Mouse (Mus musculus) testis, postnatal 14 days (tissue): ENCODE results near the gene Igsf21.

Source experiments
- DNase-seq: peaks from one replicate; pipeline ENCODE4 v3.0.0; 2021; ENCODE audit warnings: low spot score

Igsf21 gene

DNA sequence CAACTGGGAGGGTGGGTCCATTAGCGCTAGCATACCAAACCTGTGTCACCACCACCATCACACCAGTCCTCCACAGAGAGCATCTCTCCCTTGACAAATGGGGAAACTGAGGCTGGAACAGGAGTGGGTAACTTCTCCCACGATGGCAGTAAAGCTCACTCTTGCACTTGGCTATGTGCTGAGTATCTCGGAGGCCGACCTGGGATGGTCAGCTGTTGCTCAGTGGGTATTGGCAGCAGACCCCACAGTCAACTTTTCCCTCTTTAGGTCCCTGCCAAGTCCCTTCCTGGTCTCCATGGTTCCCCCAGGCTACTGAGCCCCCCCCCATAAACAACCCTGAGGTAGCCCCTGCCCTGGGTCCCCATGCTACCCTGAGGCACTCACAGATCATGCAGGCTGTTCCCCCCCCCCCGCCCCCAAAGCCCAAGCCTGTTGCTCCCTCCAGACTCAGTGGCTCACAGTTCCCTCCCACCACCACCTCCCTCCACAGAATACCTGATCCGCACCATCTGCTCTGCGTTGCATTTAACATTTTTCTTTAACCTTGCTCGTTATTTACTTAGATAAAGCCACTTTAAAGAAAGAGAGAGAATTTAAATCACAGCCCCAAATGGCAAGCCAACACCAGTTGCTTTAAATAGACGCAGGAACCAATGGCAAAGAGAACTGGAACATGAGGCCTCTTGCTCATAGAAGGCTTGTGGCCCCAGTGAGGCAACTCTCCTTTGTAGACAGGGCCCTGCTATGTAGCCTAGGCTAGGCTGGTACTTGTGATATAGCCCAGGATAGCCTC is 11.0 kb downstream of the Igsf21 start:
- DNase-seq, result no peak

DNA sequence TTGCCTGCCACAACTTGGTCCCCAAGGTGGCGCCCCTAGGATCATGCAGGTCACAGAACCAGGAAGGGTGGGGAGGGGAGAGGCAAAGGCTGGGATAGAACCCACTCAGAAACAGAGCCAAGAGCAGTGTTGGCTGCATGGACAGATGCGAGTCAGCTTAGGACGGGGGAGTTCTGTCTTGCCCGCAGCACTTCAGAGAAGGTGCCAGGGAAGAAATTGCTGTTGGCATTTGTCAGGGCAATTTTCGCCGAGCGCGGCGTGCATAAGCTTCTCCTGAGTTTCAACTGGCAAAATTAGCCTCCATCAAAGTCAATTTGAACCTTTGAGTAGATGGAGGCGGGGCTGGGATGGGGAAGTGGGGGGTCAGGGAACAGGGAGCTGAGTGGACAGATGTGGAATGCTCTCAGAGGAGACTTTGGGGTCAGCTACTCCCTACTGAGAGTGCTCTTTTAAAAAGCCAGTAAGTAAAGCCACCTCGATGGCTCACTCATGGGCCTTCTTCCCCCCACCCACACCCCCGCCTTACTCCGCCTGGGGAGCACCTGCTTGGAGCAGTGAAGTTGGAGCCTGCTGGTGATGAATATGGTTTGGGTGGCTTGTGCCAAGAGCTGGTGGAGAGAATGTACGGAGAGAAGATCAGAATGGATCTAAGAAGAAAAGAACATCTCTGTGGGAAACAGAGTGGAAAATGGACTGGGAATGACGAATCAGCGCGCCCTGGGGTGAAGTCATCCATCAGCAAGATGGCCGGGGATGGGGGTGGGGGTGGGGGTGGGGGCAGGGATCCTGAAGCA is 12.0 kb downstream of the Igsf21 start:
- DNase-seq, result no peak

DNA sequence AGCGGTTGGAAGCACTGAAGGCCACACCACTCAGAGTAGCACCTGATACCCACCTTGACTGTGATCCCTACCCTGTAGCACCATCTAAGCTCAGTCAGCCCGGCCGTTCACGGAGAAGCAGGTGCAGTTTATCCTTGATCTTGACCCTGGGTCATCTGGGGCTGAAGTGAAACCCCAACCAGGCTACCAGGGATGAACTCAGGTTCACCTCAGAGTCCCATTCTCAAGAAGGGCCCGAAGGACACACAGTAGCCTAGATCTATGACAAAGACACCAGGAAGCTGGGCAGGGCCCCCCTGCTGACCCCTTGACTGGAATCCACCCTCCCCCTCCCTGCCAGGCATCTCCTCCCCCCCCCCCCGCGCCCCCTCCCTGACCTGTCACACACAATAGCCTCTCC is 18.7 kb downstream of the Igsf21 start:
- no peak for DNase-seq

DNA sequence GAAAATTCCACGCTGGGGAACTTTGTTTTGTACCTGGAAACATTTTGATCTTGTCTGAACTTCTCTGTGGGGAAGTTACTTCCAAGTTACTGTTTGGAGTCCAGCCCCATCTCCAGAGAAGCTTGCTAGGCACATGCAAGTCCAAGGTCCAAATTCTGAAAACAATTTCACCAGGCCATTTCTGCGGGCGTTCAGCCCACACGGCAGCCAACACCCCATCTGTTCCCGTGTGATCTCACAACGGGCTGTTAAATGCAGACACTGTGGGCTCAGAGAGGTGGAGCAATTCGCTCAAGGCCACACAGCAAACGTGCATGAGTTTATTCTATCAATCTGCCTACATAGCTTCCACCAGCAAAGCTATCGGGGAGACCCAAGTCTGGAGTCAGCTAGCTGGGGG is 21.4 kb downstream of the Igsf21 start:
- DNase-seq, result no peak

DNA sequence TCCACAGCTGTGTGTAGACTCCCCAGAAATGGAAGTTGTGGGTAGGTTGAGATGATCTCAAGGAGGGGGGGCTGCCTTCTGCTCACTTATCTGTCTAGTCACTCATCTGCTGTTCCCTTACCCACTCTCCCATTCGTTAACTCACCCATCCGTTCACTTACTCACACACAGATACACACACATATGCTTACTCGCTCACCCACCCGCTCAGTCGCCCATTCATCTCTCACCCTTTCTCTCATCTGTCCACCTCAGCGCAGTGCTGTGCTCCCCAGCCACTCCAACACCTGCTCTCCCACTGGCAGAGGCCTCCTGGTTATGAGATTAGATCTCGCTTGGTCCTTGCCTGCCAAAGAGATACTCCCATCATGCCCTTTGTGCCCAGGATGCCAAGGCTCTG is 22.1 kb downstream of the Igsf21 start:
- no peak for DNase-seq

DNA sequence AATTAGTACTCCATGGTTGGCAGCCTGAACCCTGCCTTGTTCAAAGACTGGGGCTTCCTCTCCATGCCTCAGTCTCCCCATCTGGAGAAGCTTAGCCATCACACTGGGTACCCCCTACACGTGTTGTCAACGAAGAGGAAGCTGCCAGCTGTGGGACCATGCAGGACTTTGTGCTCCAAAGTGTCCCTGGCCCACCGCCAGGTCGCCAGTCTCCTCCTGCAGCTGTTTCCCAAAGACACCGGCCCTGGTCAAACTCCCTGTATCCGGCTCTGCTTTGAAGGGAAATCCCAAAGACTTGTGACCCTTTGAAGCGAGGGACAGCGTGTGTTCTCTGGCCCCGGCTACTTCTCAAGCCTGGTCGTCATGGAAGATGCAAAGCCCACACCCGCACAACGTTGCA is 23.5 kb downstream of the Igsf21 start:
- no peak for DNase-seq

DNA sequence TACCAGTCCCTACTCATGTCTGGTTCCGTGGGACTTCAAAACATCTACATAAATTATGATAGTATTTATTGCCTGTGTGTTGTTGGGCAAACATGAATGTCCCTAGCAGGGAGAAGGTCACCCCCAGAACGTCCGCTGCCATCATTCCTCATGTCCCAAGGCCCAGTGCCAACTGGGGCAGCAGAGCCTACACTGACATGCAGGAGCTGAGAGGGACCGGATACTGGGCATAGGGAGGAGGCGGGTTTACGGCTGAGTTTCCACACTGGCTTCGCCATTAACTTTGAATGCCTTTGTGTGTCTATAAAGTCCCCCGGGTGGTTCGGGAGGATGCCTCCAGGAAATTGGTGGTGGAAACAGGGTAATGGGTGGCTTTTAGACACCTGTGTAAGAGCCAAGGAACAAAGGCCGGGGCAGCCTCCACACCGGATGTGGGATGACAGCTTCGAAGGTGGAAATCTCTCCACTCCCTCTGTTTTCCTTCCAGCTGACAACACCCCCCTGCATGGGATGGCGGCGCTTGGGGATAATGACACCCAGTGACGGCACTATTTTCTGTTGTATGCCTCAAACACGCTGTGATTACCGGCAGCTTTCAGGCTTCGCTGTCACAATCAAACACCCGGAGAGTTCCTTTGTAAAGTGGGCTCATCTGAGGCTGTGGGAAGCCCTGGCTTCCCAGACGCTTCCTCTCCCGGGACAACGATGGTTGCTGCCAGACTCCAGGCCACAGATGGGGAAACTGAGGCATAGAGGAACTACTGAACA is 26.1 kb downstream of the Igsf21 start:
- DNase-seq, result no peak

DNA sequence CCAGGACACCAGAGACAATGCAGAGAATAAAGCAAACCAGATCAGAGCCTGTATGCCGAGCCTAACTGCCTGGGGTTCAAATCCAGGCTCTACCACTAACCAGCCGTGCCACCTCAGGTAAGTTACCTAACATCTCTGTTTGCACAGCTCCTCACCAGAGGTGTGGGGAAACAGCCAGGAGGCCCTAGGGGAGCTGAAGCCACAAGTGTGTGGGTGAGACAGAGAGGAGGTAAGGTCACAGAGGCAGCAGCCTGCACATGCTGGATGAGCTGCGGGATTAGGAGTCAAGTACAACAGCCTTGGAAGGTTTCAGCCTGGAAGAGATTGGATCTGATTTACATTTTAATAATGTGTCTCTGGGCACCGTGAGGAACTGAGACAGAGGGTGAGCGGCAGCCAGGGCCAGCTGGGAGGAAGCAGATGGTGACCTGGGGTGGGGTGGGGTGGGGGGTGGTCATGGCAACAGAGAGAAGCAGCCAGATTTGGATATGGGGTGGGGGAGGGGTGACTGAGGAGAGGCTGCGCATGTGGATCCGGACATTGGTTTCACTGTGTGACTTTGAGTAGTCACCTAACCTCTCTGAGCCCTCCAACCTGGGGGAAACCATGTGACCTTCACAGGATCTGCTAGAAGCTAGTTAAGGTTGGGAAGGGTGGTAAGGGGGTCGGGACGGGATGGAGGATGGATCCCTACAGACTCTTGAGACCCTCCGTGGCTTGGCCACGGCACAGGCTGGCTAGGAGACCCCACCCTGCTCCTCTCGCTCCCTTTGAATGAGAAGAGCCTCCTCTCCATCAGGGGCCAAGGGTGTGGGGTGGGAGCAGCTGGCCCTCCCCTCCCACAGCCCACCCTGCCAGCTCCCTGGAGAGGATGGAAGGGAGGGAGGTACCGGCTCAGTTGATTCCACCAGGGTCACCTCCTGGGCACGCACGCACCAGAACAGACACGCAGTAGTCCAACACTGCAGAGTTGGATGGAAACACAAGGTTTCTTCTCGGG is 27.4 kb downstream of the Igsf21 start:
- DNase-seq, result no peak

DNA sequence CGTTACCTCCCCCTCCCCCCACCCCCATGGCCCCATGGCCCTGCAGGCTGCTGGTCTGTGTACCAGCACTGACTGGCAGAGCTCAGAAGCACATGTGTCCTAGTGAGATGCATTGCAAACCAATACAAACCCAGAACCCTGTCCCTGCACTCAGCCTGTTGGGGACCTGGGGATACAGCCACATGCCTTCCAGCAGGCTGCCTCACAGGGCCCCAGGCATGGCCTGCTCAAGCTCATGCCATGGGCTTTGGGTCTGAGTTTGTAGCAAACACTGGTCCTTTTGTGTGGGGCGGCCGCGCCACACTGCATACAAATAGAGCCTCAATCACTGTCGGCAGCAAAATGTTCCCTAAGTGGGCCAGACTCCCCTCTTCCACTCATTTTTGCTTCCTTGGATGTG is 28.2 kb downstream of the Igsf21 start:
- no peak for DNase-seq

DNA sequence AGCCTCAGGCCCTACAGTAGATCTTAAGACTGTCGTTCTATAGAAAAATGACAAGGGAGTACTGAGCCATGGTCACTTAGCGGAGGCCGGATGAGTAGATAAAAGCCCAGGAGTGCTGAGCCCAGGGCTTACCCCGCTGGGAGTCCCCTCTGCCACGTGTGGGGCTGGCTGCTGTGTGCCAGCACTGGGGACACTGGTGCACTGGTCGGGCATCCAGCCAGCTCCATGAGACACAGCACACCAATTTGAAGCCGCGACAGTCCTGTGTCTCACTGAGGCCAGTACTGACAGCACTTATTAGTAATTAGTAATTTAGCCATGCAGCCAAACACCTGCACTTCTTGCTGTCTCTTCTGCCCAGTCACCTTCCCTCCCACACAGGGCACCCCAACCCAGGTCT is 28.6 kb downstream of the Igsf21 start:
- no peak for DNase-seq

DNA sequence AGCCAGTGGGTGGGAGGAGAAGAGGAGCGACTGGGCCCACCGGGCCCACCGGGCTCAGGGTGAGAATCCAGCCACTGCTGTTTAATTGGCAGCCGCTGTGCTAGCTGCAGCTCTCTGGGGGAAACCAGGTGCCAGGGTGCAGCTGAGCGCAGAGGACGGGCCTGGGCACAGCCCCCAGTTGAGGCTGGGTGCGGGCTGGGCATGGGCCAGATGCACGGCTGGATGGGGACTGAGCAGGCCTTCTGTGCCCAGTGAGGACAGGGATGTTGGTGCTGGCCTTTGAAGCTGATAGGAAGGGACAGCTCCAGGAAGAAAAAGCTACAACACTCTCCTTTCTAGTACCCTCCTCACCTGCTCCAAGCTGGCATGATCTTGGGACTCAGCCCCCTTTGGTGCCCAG is 30.5 kb downstream of the Igsf21 start:
- DNase-seq, result no peak

DNA sequence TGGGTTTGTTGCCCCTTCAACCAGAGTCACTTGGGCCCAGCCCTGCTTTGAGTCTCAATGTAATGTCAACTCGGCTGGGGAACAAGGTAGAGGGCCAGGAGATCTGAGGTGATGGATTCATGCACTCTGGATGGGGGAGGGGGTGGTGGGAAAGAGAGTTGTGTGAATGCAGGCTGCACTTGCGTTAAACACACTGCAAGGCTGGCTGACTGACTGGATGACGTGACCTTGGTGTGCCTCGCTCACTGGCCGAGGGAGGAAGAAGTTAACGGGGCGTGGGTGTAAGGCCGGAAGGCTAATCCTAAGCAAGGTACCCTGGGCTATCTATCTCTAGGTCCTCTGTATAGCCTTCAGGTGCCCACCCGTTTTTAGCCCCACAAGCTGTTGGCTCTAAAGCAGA is 31.4 kb downstream of the Igsf21 start:
- no peak for DNase-seq

DNA sequence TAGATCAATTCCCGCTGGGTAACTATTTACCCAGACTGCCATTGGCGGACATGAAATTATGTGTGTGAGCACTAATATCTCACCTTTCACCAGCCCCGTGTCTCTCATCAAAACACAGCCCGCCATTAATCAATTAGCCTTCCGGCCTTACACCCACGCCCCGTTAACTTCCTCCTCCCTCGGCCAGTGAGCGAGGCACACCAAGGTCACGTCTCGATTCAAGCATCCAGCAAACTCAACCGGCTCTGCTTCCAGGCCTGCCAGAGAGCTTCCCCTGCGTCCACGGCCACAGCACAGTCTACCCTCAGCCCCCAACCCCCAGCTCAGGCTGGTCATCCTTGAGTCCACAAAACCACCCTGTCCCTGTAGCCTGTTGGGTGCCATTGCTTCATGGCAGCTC is 32.2 kb downstream of the Igsf21 start:
- no peak for DNase-seq

DNA sequence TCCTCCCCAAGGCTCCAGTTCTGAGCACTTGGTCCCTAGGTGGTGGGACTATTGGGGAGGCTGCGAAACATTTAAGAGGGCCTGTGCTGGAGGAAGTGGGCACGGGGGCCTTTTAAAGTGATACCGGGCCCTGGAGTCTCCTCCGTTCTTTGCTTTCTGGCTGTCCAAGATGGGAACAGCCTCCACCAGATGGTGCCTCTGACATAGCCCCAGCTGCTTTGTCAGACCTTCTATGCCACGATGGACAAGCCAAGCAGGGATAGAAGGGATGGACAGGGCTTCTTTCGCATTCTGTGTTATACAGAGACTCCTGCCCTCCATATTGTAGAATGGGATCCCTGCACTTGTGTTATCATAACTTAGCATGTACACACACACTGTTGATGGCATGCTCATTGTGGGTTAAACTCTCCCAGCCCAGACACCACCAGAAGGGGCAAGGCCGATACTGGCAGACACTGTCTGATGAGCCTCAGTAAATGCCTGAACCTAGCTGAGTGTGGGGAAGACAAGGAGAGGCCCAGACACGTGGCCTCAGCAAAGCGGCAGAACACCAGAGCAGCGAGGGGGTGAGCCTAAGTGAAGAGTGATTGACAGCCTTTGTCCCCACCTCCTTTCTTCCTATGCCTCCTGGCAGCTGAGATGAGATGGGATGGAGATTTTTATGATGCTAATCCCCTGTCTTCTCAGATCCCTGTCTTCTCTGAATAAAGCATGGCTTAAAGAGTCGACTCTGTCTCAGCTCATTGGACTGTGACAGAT is 36.3 kb downstream of the Igsf21 start:
- no peak for DNase-seq

DNA sequence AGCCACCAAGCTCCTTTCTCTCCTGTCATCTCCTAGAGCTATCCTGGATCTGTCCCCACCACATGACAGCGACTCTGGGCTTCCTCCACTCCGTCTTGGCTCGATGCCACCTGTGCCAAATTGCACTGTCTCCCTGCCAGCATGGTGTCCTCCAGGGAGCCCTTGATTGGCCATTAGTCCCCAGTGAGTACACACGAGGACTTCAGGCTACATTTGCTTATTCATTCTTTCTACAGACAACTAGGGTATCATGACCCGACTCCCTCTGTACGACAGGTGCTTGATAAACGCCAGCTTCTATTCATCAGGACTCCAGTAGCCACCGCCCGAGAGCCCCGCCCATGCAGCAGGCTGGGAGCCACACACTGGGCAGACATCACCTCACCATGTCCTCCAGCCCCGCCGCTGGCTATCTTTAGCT is 40.8 kb downstream of the Igsf21 start:
- DNase-seq, result no peak

DNA sequence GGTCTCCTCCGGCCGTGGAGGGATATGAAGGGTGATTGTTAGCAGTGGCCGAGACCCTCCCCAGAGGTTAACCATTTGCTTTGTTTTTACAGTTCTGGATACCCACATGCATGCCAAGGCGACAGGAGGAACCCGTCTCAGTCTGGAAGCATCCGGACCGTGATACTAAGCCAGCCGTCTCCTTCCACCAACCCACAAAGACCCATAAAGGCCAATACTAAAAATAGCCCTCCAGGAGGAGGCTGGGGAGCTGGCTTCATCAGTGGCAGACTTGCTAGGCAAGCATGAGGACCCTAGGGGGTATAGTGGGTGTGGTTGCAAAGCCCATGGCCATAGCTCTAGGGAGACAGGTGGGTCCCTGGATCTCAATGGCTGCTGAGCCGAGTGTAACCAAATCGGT is 41.8 kb downstream of the Igsf21 start:
- DNase-seq, result no peak

DNA sequence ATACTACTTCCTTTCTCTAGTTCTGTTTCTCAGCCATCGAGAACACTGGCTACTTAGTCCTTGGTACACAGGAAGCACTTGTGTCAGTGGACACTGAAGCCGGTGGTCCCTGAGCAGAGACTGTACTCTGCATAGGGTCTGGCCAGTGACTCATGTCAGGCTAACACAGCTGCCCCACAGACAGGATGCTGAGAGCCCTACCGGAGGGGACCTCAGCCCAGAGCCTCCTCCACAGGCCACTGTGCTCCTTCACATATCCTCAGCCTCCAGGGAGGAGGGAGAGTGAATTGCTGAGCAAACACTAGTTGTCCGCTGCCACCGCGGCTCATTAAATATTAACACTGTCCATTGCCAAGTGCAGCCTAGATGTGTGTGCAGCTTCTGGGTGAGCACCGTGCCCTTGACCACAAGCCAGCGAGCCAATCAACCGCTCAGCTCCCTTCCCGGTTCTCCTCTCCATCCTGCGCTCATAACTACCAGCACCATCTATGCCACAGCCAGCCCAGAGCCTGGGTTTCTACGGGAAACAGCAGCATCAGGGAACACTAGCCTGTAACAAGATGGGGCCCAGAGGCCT is 42.8 kb downstream of the Igsf21 start:
- DNase-seq, result no peak

DNA sequence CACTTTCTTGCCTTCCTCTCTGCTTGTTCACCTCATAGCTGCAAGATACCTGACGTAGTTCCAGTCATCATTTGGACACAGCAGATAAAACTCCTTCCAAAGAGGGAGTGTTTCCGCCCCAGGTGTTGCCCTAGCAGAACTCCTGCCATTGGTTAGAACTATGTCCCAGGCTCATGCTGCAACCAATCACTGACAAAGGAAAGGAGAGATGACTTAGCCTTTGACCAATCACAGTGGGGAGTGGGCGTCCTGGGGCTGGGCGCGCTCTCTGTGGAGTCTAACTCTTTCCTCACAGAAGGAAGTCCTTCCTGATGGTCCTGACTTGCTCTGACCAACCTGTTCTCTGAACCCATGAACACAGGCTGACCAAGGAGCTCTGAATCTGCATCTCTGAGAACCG is 44.4 kb downstream of the Igsf21 start:
- peak; percentile 70 for DNase-seq

DNA sequence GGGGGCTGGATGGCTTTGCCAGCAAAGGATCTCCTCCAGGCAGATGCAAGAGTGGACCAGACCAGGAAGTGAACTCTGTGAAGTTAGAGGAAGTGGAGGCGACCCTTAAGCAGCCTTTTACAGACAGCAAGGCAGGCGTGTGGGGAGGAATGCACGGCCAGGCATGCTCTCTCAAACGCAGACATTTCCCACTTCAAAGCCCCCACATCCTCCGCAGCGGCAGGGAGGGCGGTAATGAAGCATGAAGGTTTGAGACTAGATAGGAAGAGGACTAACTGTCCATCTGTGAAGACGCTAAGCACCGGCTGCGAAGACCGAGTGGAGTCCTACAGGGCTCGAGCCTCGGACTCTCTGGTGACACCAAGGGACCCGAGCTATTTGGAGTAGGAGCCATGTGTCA is 46.3 kb downstream of the Igsf21 start:
- DNase-seq, result no peak

DNA sequence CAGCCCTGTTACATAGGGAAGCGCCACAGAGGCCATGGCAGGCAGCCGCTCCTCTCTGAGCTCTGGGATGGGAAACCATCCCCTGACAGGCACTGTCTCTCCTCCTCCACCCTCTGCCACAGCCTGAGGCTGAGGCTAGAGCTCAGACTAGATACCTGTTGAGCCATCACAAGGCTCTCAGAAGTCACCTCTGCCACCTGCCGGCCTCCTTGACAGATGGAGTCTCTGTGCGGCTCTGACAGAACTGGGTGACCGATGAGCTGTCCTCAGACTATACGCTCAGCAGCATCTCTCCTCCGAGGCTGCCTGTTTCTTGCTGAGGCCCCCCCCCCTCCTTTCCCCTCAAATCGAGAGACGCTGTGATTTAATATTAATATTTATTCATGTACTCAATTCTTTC is 49.9 kb downstream of the Igsf21 start:
- DNase-seq, result no peak
